Mouse (Mus musculus) ES-E14 (cell line): ENCODE measurements around the gene Capn2. TPM values are rescaled to one million over a fixed set of nuclear protein-coding genes. Genes with fewer than 3 reads are reported as not detected.

ENCODE experiments used
- DNase-seq: peaks from one replicate; pipeline ENCODE4 v3.0.0-alpha.2; 2013; ENCODE audit warnings: low read depth, low spot score
- H3K27ac ChIP-seq: 2 replicates; pipeline ENCODE4 v1.5.1; 2012; ENCODE audit warnings: low read depth, mild to moderate bottlenecking, low read length, moderate library complexity, mixed read lengths; ENCODE audit not compliant: poor library complexity, insufficient read depth, severe bottlenecking
- H3K36me3 ChIP-seq: 2 replicates; pipeline ENCODE4 v1.6.1; 2012; ENCODE audit warnings: mild to moderate bottlenecking, low read length, moderate library complexity, mixed read lengths; ENCODE audit not compliant: control insufficient read depth, poor library complexity, insufficient read depth, severe bottlenecking
- H3K4me1 ChIP-seq, 2 experiments: fragments of 150-350 bp in 1 of 2; sonication (generic) in 1 of 2; 2 replicates each; pipeline ENCODE4 v1.6.1; 2012; ENCODE audit warnings: low read length in 2 of 2, mild to moderate bottlenecking in 1 of 2, mixed read lengths in 1 of 2; ENCODE audit not compliant: control insufficient read depth in 2 of 2, insufficient read depth in 2 of 2, poor library complexity in 1 of 2
- H3K4me3 ChIP-seq, 2 experiments: fragments of 150-350 bp in 1 of 2; sonication (generic) in 1 of 2; 2 replicates each; pipeline ENCODE4 v1.5.1; 2012; ENCODE audit warnings: low read length in 2 of 2, low read depth in 1 of 2, mild to moderate bottlenecking in 1 of 2, mixed read lengths in 1 of 2; ENCODE audit not compliant: insufficient read depth in 1 of 2, poor library complexity in 1 of 2, severe bottlenecking in 1 of 2
- H3K9ac ChIP-seq: 2 replicates; pipeline ENCODE4 v1.6.1; 2012; ENCODE audit warnings: low read depth, mild to moderate bottlenecking, low read length, mixed read lengths; ENCODE audit not compliant: poor library complexity, insufficient read depth, severe bottlenecking
- H3K9me3 ChIP-seq: fragments of 150-350 bp; sonication (generic); 2 replicates; pipeline ENCODE4 v1.6.1; 2012; ENCODE audit warnings: low read depth, mild to moderate bottlenecking, low read length; ENCODE audit not compliant: control insufficient read depth, insufficient read depth
- CHD2 ChIP-seq: IDR thresholded peaks from 2 replicates; pipeline ENCODE4 v1.6.1; 2014; ENCODE audit warnings: mild to moderate bottlenecking, low read depth, low read length, inconsistent platforms
- HCFC1 ChIP-seq: IDR thresholded peaks from 2 replicates; pipeline ENCODE4 v1.6.1; 2012; ENCODE audit warnings: low read length, inconsistent platforms, borderline replicate concordance; ENCODE audit not compliant: insufficient read depth
- MAFK ChIP-seq: IDR thresholded peaks from 2 replicates; pipeline ENCODE4 v1.6.1; 2014; ENCODE audit warnings: mild to moderate bottlenecking, low read depth, low read length, inconsistent platforms; ENCODE audit not compliant: insufficient read depth
- ZC3H11A ChIP-seq: IDR thresholded peaks from 2 replicates; pipeline ENCODE4 v1.6.1; 2012; ENCODE audit warnings: low read depth, mild to moderate bottlenecking, inconsistent platforms, low read length, borderline replicate concordance
- ZNF384 ChIP-seq: IDR thresholded peaks from 2 replicates; pipeline ENCODE4 v1.6.1; 2012; ENCODE audit warnings: low read depth, low read length, inconsistent platforms
- in situ Hi-C, 2 experiments: fragments of 600-800 bp; cut with MboI; formaldehyde crosslinking; loops; one replicate each; pipeline ENCODE4 v1.15.1; 2025; ENCODE audit warnings: low sequenced_read_pairs in 2 of 2, inconsistent platforms in 1 of 2; ENCODE audit not compliant: unreplicated experiment in 2 of 2
- total RNA-seq: library from RNA; depleted of rRNA; stranded (reverse); fragments of 300-350 nt; gene quantifications from 2 replicates; pipeline ENCODE4 v1.2.3, GENCODE M21; 2012

The Capn2 gene
- total RNA-seq, 1 experiment, result 72.3 TPM

- Histone ChIP-seq H3K9me3 (no peaks in the 10 kb centered on the region), H3K27ac (no peak overlapping the region), H3K4me1 (peaks cover 0 to 15% of the 10 kb centered on the region in 2 experiments; a peak in 3 of 4 replicates), H3K9ac (no peak overlapping the region), H3K36me3 (no peaks in the 10 kb centered on the region), H3K4me3 (no peak overlapping the region)
- no peak for TF ChIP-seq ZC3H11A
- TF ChIP-seq ZNF384, result no peak
- no peak for TF ChIP-seq MAFK
- no peak for TF ChIP-seq HCFC1
- no peak for TF ChIP-seq CHD2
- in situ Hi-C loops, result no loop called here
- DNase-seq, result no peak
These were observed 5.6 kb downstream of the Capn2 start for GRCm38 (mm10) chr1:182511778-182512177.

GRCm38 (mm10) chr1:182511073-182511472 is 6.3 kb downstream of the Capn2 start:
- H3K36me3 ChIP-seq, result no peaks in the 10 kb centered on the region
- DNase-seq, result no peak
- peaks cover 0 to 19% of the 10 kb centered on the region in 2 experiments; a peak in 2 of 4 replicates for H3K4me1 ChIP-seq
- no peak overlapping the region for H3K4me3 ChIP-seq
- no peaks in the 10 kb centered on the region for H3K9me3 ChIP-seq
- in situ Hi-C loops, result no loop called here
- no peak overlapping the region for H3K27ac ChIP-seq
- no peak for TF ChIP-seq ZNF384
- no peak for TF ChIP-seq CHD2
- no peak for TF ChIP-seq HCFC1
- TF ChIP-seq MAFK, result no peak
- no peak for TF ChIP-seq ZC3H11A
- no peak overlapping the region for H3K9ac ChIP-seq

- Histone ChIP-seq H3K4me3 (peak overlapping the region in 1 of 2 experiments; percentile 35; a peak in 1 of 4 replicates), H3K9me3 (no peaks in the 10 kb centered on the region), H3K4me1 (peaks cover 0 to 23% of the 10 kb centered on the region in 2 experiments; a peak in 3 of 4 replicates), H3K27ac (no peak overlapping the region), H3K36me3 (no peaks in the 10 kb centered on the region), H3K9ac (0 out of 2 replicates have a peak overlapping the region, but pooled peaks have one; percentile 1)
- in situ Hi-C loops, result no loop called here
- DNase-seq, result no peak
- no peak for TF ChIP-seq ZC3H11A
- TF ChIP-seq HCFC1, result no peak
- no peak for TF ChIP-seq MAFK
- TF ChIP-seq CHD2, result no peak
- TF ChIP-seq ZNF384, result no peak
These were observed 8.2 kb downstream of the Capn2 start for GRCm38 (mm10) chr1:182509110-182509797.

GRCm38 (mm10) chr1:182506229-182506986 is 11.0 kb downstream of the Capn2 start:
- TF ChIP-seq ZNF384 (no peak), ZC3H11A (no peak), MAFK (no peak), HCFC1 (no peak), CHD2 (no peak)
- H3K9me3 ChIP-seq, result no peaks in the 10 kb centered on the region
- H3K27ac ChIP-seq, result peak overlapping the region; percentile 26
- no peak overlapping the region for H3K4me3 ChIP-seq
- H3K9ac ChIP-seq, result no peak overlapping the region
- no peak for DNase-seq
- H3K36me3 ChIP-seq, result no peaks in the 10 kb centered on the region
- in situ Hi-C loops, result no loop called here
- H3K4me1 ChIP-seq, result peaks cover 0 to 22% of the 10 kb centered on the region in 2 experiments; a peak in 2 of 4 replicates
